Mouse (Mus musculus) liver, embryonic 16.5 days (tissue): Measurements from ENCODE around the gene Nlrp6. TPM values are rescaled to one million over a fixed set of nuclear protein-coding genes. Genes with fewer than 3 reads are reported as not detected.

Experiments
- ATAC-seq: fragments of 200-750 bp; cut with Nextera tagmentation; 2 replicates; pipeline ENCODE4 v1.8.0; 2017; ENCODE audit warnings: low read depth, mild to moderate bottlenecking, moderate number of reproducible peaks, moderate library complexity
- H3K27ac ChIP-seq: fragments of 300-500 bp; sonication (generic); 2 replicates; pipeline ENCODE4 v1.5.1; 2014; ENCODE audit warnings: mild to moderate bottlenecking, low read length
- H3K27me3 ChIP-seq: fragments of 300-500 bp; sonication (generic); 2 replicates; pipeline ENCODE4 v1.6.1; 2014; ENCODE audit warnings: low read depth, low read length, mixed read lengths; ENCODE audit not compliant: control insufficient read depth, insufficient read depth
- H3K36me3 ChIP-seq: fragments of 300-500 bp; sonication (generic); 2 replicates; pipeline ENCODE4 v1.6.1; 2014; ENCODE audit warnings: mild to moderate bottlenecking; ENCODE audit not compliant: control insufficient read depth, insufficient read depth
- H3K4me1 ChIP-seq: fragments of 300-500 bp; sonication (generic); 2 replicates; pipeline ENCODE4 v1.6.1; 2014; ENCODE audit warnings: low read depth, low read length, mixed read lengths; ENCODE audit not compliant: control insufficient read depth
- H3K4me2 ChIP-seq: fragments of 300-500 bp; sonication (generic); 2 replicates; pipeline ENCODE4 v1.6.1; 2014; ENCODE audit warnings: low read depth, low read length, mixed read lengths
- H3K4me3 ChIP-seq: fragments of 300-500 bp; sonication (generic); 2 replicates; pipeline ENCODE4 v1.5.1; 2014; ENCODE audit warnings: low read depth, mild to moderate bottlenecking, low read length
- H3K9ac ChIP-seq: fragments of 300-500 bp; sonication (generic); 2 replicates; pipeline ENCODE4 v1.6.1; 2014; ENCODE audit warnings: low read depth, low read length
- H3K9me3 ChIP-seq: fragments of 300-500 bp; sonication (generic); replicated peaks from 2 replicates; pipeline ENCODE4 v1.6.1; 2016; ENCODE audit warnings: low read length; ENCODE audit not compliant: control insufficient read depth
- WGBS: fragments of 180-500 bp; shearing (Covaris S2); extraction: QIAGEN DNeasy Blood & Tissue Kit; methylation state at CpG from one replicate; pipeline ENCODE4 v1.1.7; 2014; ENCODE audit not compliant: insufficient replicate concordance; 5-methylcytosine and 5-hydroxymethylcytosine counted together
- polyA plus RNA-seq: library from polyadenylated mRNA; unstranded; fragments of >200 nt; fragmentation: Nextera tagmentation; extraction: Ambion mirVana; gene quantifications from 2 replicates; pipeline ENCODE4 v1.2.1, GENCODE M21; 2015

Nlrp6 gene
- polyA plus RNA-seq, 1 experiment from 2014 or later, result 10.8 TPM

DNA sequence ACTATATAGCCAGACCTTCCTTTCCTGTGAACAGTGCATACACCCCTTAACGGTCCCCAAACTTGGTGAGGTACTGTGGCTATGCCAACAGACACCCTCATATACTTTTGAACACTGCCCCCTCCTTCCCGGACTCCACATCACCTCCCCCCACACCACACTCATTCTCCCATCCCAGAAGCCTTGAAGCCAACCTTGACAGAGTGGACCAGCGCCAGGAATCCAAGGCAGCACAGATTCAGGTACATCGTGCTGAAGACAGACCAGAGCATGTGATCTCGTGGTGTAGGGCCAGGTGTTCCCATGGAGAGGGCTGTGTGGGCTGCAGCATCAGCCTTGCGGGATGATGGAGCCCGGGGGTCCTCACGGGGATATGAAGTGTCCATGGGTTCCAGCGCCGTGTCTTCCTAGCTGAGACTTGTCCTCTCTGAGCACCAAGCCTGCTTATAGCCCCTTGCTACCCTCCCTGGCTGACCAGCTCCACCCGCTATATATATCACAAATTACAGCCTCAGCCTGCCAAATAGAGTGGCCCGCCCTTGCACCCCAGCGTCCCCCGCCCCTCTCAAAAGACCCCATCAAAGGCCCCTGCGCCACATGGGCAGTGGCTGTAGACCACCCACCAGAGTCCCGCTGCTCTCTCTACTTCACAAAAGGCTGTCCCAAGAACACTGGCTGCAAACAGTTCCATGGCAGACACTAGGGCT, 29.3 kb downstream of the Nlrp6 start, which contains the start of gene Ifitm5:
Ifitm5 (minus strand) TSS at position 468 of the 707 bp plus-strand sequence.
- 66% methylated on average over 16 of the region's 16 CpGs for WGBS
- Histone ChIP-seq H3K9me3 (no peaks in the 10 kb centered on the region), H3K27me3 (no peaks in the 10 kb centered on the region), H3K4me2 (no peak within 1 kb of the TSS), H3K9ac (no peak within 1 kb of the TSS), H3K4me3 (no peak within 1 kb of the TSS), H3K4me1 (peaks cover 8% of the 10 kb centered on the region), H3K27ac (no peak within 1 kb of the TSS), H3K36me3 (no peaks in the 10 kb centered on the region)
- ATAC-seq, result no peak

DNA sequence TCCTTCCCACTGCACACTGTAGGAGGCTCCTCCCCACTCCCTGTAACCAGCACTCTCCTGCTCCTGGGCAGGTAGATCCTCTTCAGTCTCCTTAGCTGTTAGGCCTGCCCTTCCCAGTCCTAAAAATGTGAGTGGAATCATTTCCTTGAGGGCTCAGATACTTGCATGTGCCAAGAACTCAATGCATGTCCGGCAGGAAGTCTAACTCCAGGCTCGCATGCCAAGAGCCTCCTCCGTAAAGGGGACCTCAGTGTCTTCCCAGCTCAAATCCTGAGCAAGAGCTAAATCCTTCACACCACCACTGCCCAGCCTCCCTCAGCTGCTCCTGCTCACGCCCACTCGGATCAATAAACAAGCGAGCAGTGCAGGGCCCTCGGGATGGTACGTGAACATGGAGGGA, 30.3 kb downstream of the Nlrp6 start:
- Histone ChIP-seq H3K36me3 (no peaks in the 10 kb centered on the region), H3K4me3 (no peak overlapping the region), H3K9me3 (no peaks in the 10 kb centered on the region), H3K27me3 (no peaks in the 10 kb centered on the region), H3K27ac (no peak overlapping the region), H3K4me1 (peaks cover 10% of the 10 kb centered on the region), H3K9ac (no peak overlapping the region), H3K4me2 (no peak overlapping the region)
- no peak for ATAC-seq
- 55% methylated on average over 8 of the region's 8 CpGs for WGBS

DNA sequence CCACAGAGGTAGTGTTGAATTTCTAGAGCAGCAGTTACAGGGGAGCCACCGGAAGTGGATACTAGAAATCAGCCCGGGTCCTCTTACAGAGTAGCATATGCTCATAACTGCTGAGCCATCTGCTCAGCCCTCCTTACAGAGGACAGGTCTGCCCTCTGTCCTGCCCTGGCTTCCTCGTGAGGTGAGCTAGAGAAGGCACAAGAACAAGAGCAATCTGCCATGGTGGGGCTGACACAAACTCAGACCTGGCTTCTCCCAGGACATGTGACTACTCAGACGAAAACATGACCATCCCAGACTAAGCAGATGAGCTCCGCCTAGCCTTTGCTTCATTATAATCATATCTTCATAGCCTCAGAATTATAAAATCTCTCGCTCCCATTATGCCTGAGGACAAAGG, 31.1 kb downstream of the Nlrp6 start:
- H3K4me1 ChIP-seq, result peaks cover 17% of the 10 kb centered on the region
- H3K4me3 ChIP-seq, result no peak overlapping the region
- no peaks in the 10 kb centered on the region for H3K36me3 ChIP-seq
- no peaks in the 10 kb centered on the region for H3K9me3 ChIP-seq
- H3K27ac ChIP-seq, result no peak overlapping the region
- H3K4me2 ChIP-seq, result no peak overlapping the region
- H3K9ac ChIP-seq, result no peak overlapping the region
- ATAC-seq, result no peak
- H3K27me3 ChIP-seq, result no peaks in the 10 kb centered on the region
- WGBS, result 52% methylated on average over 6 of the region's 6 CpGs

DNA sequence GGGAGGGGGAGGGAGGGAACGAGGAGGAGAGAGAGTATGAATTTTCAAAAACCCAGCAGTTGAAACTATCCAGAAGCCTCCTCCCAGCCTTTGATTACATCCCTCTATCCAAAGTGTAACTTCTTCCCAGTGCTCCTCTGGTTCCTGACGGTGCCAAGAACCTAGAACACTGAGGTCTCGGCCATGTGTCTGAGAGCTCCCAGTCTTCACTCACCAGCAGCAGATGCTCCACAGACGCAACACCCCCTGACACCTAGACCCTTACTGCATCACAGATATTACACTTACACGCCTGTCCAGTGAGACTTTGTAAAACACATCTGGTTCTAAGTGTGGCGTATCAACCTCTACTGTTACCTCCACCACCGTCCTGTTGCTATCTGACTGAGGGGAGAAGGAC, 31.7 kb downstream of the Nlrp6 start:
- 63% methylated on average over 7 of the region's 7 CpGs for WGBS
- no peak overlapping the region for H3K9ac ChIP-seq
- no peaks in the 10 kb centered on the region for H3K36me3 ChIP-seq
- H3K4me1 ChIP-seq, result peaks cover 17% of the 10 kb centered on the region
- no peak for ATAC-seq
- H3K9me3 ChIP-seq, result no peaks in the 10 kb centered on the region
- H3K27me3 ChIP-seq, result no peaks in the 10 kb centered on the region
- no peak overlapping the region for H3K4me3 ChIP-seq
- no peak overlapping the region for H3K27ac ChIP-seq
- no peak overlapping the region for H3K4me2 ChIP-seq

DNA sequence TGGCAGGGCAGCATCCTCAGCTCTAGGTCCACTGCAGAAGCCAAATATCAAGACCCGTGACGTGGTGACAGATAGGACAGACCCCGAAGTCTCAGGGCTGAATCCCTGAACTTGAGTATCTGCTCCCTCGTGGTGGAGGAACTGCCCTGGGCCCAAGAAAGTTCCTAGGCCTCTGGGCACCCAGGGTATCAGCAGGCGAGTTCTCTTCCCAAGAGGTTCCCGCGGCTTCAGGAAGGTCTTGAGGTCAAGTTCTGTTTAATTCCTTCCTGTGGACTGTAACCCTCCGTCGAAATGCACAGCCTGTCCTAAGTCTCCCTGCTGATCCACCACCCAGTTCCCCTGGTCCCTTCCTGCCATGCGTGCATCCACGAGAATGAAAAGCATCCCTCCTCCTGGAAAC, 32.4 kb downstream of the Nlrp6 start:
- no peak for ATAC-seq
- WGBS, result 49% methylated on average over 11 of the region's 11 CpGs
- H3K9ac ChIP-seq, result no peak overlapping the region
- H3K4me1 ChIP-seq, result peaks cover 17% of the 10 kb centered on the region
- H3K9me3 ChIP-seq, result no peaks in the 10 kb centered on the region
- H3K4me2 ChIP-seq, result no peak overlapping the region
- no peaks in the 10 kb centered on the region for H3K36me3 ChIP-seq
- no peaks in the 10 kb centered on the region for H3K27me3 ChIP-seq
- no peak overlapping the region for H3K4me3 ChIP-seq
- no peak overlapping the region for H3K27ac ChIP-seq

DNA sequence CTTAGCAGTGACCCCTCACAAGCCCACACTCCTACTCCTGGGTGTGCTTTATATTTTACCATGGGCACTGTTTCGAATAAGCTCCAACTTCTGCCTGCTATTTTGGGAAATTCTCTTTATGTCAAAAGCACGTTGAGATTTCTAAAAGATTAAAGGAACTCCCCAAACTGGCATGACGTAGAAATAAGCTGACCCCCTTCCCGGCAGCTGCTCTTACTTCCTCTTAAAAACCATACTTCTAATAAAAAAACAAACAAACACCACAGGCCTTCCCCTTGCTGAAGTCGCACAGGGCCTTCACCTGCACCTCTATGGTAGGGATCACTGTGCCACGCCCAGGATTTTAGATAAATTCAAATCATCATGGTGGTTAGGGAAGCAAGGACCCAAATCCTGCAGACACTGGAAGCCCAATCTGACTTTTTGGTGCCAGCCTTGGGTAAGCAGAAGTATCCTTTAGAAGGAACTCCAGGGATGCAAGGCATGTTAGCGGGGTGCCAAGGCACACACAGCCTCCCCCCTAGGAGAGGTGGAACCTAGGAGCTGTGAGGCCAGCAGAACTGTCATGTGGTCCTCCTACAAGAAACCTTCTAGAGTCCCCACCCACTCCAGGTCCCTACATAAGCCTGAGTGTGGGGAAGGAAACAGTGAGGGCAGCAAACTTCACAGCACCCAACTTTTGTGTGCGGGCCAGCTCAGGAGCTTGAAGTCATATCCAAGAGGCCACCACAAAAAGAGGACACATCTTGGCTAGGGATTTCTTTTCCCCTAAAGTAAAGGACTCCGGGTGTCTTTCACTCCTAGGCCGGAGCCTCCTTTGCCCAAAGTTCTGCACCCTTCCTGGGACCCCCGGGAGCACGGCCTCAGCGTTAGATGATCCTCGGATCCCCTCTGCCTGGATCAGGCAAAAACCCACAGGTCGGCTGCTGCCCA, 33.4 kb downstream of the Nlrp6 start:
- Histone ChIP-seq H3K4me1 (peaks cover 17% of the 10 kb centered on the region), H3K27me3 (no peaks in the 10 kb centered on the region), H3K27ac (peak overlapping the region; percentile 76), H3K36me3 (no peaks in the 10 kb centered on the region), H3K9ac (no peak overlapping the region; the same call in 1 of the 2 replicates), H3K4me3 (peak overlapping the region; percentile 59), H3K9me3 (no peaks in the 10 kb centered on the region), H3K4me2 (peak overlapping the region; percentile 59)
- no peak for ATAC-seq
- WGBS, result 25% methylated on average over 15 of the region's 15 CpGs

DNA sequence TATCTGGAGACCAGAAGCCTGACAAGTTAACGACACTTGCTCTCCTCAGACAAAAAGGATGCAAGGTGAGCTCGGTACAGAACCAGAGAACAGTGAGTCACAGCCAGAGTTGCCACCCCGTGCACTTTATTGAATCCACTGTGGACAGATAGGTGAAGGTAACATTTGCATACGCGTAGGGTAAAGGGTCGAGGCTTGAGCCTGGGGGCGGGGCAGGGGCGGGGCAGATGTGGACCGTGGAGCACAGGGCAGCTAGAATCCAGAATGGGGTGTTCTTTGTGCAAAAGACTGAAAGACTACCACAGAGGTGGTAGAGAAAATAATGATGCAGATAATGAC, 34.0 kb downstream of the Nlrp6 start:
- Histone ChIP-seq H3K9me3 (no peaks in the 10 kb centered on the region), H3K4me3 (peak overlapping the region; percentile 59), H3K4me2 (peak overlapping the region; percentile 59), H3K27me3 (no peaks in the 10 kb centered on the region), H3K9ac (no peak overlapping the region; the same call in 1 of the 2 replicates), H3K27ac (peak overlapping the region; percentile 78), H3K4me1 (peaks cover 17% of the 10 kb centered on the region), H3K36me3 (no peaks in the 10 kb centered on the region)
- 6% methylated on average over 9 of the region's 9 CpGs for WGBS
- peak; percentile 61 for ATAC-seq

DNA sequence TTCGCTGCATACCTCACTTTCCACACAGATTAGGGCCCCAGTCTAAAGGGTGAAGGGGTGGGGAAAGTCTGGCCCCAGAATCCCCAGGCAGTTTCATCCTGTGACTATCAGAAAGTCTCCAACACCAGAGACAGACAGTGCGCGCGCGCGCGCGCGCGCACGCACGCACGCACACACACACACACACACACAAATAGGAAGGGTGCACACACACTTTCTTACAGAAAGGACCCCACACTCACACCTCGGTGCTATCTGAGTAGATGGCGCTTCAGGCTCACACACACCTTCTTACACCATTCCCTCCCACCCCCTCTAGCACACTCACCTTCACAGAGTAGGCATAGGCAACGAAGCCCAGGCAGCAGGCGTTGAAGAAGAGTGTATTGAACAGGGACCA, 34.6 kb downstream of the Nlrp6 start:
- Histone ChIP-seq H3K36me3 (no peaks in the 10 kb centered on the region), H3K9me3 (no peaks in the 10 kb centered on the region), H3K27me3 (no peaks in the 10 kb centered on the region), H3K4me1 (peaks cover 17% of the 10 kb centered on the region), H3K4me2 (peak overlapping the region; percentile 59), H3K4me3 (peak overlapping the region; percentile 59), H3K9ac (peak overlapping the region; percentile 58), H3K27ac (peak overlapping the region; percentile 78)
- no peak for ATAC-seq
- WGBS, result 1% methylated on average over 17 of the region's 17 CpGs
